Mouse (Mus musculus): ENCODE results near the gene Pigp.

DNA sequence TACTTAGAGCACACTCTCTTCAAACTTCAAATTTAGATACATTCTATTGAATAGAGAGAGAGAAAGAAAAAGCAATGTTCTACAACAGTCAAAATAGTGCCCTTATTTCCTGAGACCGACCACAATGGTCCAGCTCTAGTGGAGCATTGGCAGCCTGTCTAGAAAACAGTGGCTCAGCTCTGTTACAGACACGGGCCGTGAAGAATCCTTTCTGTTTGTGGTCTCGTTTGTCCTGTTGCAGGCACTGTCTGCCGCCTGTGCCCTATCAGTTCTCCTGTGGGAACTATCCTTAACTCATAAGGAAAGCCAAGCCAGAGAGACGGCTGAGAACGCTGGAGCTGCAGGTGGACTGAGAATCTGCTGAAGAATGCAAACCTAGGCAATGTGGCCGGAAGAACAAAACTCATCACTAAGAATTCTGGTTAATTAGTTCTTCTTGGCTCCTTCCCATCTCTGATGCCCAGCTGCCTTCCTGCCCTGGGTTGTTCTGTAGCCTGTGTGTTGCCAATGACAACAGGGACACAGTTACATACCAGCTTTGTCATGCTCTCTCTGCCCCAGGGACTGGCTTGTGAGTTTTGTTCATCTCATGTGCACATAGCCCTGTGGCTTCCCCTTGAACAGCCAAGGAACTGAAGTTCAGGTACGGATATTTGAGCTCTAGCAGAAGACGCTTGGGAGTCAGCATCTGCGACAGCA is 21.9 kb downstream of the Pigp start:
- no peak for TF ChIP-seq CTCF (conservative IDR thresholded peaks at IDR 0.05; ENCODE audit: insufficient read depth, insufficient read length, low read depth, low read length)
- no peak for TF ChIP-seq POLR2A (IDR thresholded peaks at IDR 0.05; ENCODE audit: low read depth, low read length)
